Mouse (Mus musculus) bone marrow macrophage, adult 2 months (primary cell): ENCODE data around the gene Epb41l1. TPM values are rescaled to one million over a fixed set of nuclear protein-coding genes. Genes with fewer than 3 reads are reported as not detected.
A peak's percentile ranks its signal among the peaks of the same experiment; 100 is the strongest.

Experiments
- H3K27ac ChIP-seq: 2 replicates; pipeline ENCODE4 v1.5.1; 2012; ENCODE audit warnings: low read depth, low read length; ENCODE audit not compliant: insufficient read depth
- H3K4me1 ChIP-seq: 2 replicates; pipeline ENCODE4 v1.6.1; 2012; ENCODE audit warnings: low read length; ENCODE audit not compliant: control insufficient read depth, insufficient read depth
- H3K4me3 ChIP-seq: 2 replicates; pipeline ENCODE4 v1.5.1; 2012; ENCODE audit warnings: mild to moderate bottlenecking, low read length, moderate library complexity; ENCODE audit not compliant: insufficient read depth
- CTCF ChIP-seq: IDR thresholded peaks from 2 replicates; pipeline ENCODE4 v1.5.1; 2012; ENCODE audit warnings: low read depth, mild to moderate bottlenecking, low read length, moderate library complexity
- POLR2A ChIP-seq: IDR thresholded peaks from 2 replicates; pipeline ENCODE4 v1.6.1; 2012; ENCODE audit warnings: mild to moderate bottlenecking, low read depth, low read length, borderline replicate concordance
- polyA plus RNA-seq: library from polyadenylated mRNA; stranded (reverse); fragments of >200 nt; gene quantifications from 2 replicates; pipeline ENCODE4 v1.2.4, GENCODE M21; 2012; ENCODE audit not compliant: missing spikeins, insufficient read depth, insufficient read length

Gene Epb41l1
- polyA plus RNA-seq, 1 experiment: 42.8 TPM

- TF ChIP-seq POLR2A (no peak), CTCF (no peak)
- Histone ChIP-seq H3K4me3 (no peak overlapping the region), H3K27ac (no peak overlapping the region), H3K4me1 (no peaks in the 10 kb centered on the region)
Observed at GRCm38 (mm10) chr2:156478046-156478690, 57.5 kb downstream of the Epb41l1 start.

DNA sequence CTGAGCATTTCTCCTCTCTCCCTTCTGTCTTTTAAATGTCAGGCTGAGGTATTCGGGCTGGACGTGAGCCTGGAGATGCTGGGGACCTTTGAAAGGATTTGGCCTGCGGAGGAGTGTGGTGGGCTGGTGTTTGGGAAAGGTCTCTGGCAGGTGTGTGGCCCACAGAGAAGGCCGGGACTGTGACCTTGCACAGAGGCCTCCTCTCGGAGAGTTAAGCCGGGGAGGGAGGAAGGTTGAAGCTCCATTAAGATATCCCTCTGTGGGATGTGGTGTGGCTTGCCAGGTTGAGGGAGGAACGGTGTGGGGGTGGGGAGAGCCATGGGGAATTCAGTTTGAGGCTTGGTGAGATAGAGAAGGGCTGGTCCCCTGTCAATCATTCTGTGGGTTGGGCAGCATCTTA lies 59.1 kb downstream of the Epb41l1 start:
- Histone ChIP-seq H3K27ac (no peak overlapping the region), H3K4me1 (no peaks in the 10 kb centered on the region), H3K4me3 (no peak overlapping the region)
- TF ChIP-seq CTCF (no peak), POLR2A (no peak)

DNA sequence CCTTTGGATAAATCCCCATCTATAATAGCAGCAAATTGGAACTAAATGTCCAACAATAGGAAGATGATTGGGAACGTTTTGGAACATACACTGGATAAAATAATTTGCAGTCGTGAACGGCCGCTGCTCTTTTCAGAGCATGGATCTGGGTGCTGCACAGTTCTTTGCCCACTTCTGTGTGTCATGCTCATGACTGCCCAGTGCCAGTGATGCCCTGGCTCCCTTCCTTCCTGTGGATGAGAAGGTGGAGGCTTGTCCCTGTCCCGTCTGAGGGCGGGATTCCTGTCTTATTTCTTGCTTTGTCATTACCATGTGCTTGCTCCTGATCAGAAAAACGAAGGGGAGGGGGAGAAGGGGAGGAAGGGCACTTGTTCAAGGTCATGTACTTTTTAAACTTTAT lies 59.6 kb downstream of the Epb41l1 start:
- H3K4me1 ChIP-seq: no peaks in the 10 kb centered on the region
- TF ChIP-seq POLR2A (no peak), CTCF (no peak)
- no peak overlapping the region for H3K27ac ChIP-seq
- no peak overlapping the region for H3K4me3 ChIP-seq

- TF ChIP-seq CTCF (peak; percentile 89), POLR2A (no peak)
- Histone ChIP-seq H3K4me1 (no peaks in the 10 kb centered on the region), H3K4me3 (no peak overlapping the region), H3K27ac (no peak overlapping the region)
Observed at GRCm38 (mm10) chr2:156482299-156482698, 61.6 kb downstream of the Epb41l1 start.

GRCm38 (mm10) chr2:156482764-156483163 lies 62.1 kb downstream of the Epb41l1 start:
- Histone ChIP-seq H3K4me3 (no peak overlapping the region), H3K27ac (no peak overlapping the region), H3K4me1 (no peaks in the 10 kb centered on the region)
- TF ChIP-seq CTCF (no peak), POLR2A (no peak)

GRCm38 (mm10) chr2:156483204-156483603 lies 62.5 kb downstream of the Epb41l1 start:
- Histone ChIP-seq H3K4me1 (no peaks in the 10 kb centered on the region), H3K4me3 (no peak overlapping the region), H3K27ac (no peak overlapping the region)
- TF ChIP-seq CTCF (no peak), POLR2A (no peak)

- Histone ChIP-seq H3K4me3 (no peak overlapping the region), H3K4me1 (no peaks in the 10 kb centered on the region), H3K27ac (no peak overlapping the region)
- TF ChIP-seq CTCF (no peak), POLR2A (no peak)
Observed at GRCm38 (mm10) chr2:156486086-156486751, 65.5 kb downstream of the Epb41l1 start.

GRCm38 (mm10) chr2:156487589-156488160 lies 67.0 kb downstream of the Epb41l1 start:
- H3K27ac ChIP-seq: no peak overlapping the region
- TF ChIP-seq POLR2A (no peak), CTCF (no peak)
- no peaks in the 10 kb centered on the region for H3K4me1 ChIP-seq
- H3K4me3 ChIP-seq: no peak overlapping the region

DNA sequence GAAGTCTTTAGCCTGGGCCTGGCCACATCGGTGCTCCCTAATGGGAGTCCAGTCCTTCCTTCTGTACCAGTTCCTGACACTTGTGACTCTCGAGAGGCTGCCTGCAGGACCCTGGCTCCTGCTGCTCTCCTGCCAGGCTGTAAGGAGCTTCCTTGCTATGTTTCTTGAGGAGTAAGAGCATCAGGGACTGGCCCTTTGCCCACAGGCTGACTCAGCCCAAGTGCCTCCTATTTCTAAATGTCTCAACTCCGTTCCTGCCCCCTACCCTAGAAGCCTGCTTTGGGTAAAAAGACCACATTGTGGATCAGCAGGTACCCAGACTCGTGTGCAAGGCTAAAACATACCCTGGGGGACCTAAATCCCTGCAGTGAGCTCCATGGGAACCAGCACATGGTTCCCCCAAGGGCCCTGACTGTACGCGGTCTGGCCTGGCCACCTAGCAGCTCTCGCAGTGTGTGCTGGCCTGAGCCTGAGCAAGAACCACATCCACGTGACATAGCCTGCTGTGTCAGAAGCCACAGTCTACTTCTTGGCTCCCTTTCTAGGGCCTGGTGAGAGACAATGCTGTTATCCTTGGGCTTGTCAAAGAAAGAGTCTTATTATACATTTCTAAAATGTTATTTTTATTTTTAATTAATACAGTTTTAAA lies 67.6 kb downstream of the Epb41l1 start:
- no peak for TF ChIP-seq POLR2A
- no peak for TF ChIP-seq CTCF
- H3K27ac ChIP-seq: no peak overlapping the region
- no peaks in the 10 kb centered on the region for H3K4me1 ChIP-seq
- no peak overlapping the region for H3K4me3 ChIP-seq

- no peak overlapping the region for H3K4me3 ChIP-seq
- TF ChIP-seq CTCF (no peak), POLR2A (no peak)
- no peaks in the 10 kb centered on the region for H3K4me1 ChIP-seq
- no peak overlapping the region for H3K27ac ChIP-seq
Observed at GRCm38 (mm10) chr2:156490176-156490575, 69.5 kb downstream of the Epb41l1 start.
